Mouse (Mus musculus): ENCODE measurements at regions not wholly inside any gene's neighbourhood (a gene's known extent, or its start where the extent isn't known, plus 50 kb on each side); places are given as distances from the start of the nearest gene placed in this dataset.
A peak's percentile ranks its signal among the peaks of the same experiment; 100 is the strongest.
"Not testable (repeated sequence)": the region's sequence is repeated elsewhere in the genome, so short reads cannot be mapped to it uniquely, and the experiment has no call there.

DNA sequence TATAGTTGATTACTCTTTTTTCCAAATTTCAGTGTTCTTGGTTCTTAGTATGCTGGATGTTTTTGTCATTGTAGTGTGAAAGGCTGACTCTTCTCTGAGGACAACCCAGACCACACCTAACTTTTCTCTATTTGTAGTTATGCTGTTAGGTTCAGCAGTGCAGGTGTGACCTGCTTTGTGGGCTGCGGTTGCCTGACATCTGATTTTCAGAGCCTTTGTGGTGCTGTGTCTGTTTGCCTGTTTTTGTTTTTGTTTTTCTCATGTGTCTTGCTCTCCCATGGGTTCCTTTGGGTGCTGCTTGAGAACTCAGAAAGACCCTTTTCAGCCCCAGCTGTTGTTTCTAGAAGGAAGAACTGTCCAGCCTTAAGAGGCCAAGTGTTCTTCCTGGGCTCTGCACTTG is 52.0 kb upstream of the Trpm1 start:
- ATAC-seq (replicated peaks; ENCODE audit: low FRiP score, low TSS enrichment, poor library complexity, severe bottlenecking) = no peak

DNA sequence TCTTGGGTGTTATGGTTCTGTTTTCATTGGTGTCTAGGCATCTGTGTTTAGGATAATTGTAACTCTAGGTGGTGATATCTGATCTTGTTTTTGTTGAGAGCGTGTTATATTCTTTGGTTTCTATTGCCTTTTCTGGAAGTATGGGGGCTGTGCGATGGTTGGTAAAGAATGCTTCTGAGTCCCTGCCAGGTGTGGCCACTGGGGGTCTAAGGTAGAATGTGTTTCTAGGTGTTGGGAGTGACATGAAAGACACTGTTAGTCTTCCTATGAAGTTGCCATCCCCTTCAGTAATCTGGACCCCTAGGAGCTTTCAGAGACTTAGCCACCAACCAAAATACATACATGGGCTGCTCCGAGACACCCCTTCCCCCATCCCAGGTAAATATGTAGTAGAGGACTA is 54.0 kb upstream of the Trpm1 start:
- no peak for ATAC-seq (replicated peaks; ENCODE audit: low FRiP score, low TSS enrichment, poor library complexity, severe bottlenecking)

DNA sequence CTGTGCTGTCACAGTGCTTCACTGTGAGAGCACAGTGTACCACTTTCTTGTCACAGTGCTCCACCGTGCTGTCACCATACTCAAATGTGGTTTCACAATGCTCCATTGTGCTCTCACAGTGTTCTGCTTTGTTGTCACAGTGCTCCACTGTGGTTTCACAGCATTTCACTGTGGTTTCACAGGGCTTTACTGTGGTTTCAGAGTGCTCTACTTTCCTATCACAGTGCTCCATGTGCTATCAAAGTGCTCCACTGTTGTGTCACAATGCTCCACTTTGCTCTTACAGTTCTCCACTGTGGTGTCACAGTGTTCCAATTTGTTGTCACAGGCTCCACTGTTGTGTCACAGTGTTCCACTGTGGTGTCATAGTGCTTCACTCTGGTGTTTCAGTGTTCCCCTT is 63.6 kb upstream of the Trpm1 start:
- ATAC-seq (replicated peaks; ENCODE audit: low FRiP score, low TSS enrichment, poor library complexity, severe bottlenecking) = no peak

DNA sequence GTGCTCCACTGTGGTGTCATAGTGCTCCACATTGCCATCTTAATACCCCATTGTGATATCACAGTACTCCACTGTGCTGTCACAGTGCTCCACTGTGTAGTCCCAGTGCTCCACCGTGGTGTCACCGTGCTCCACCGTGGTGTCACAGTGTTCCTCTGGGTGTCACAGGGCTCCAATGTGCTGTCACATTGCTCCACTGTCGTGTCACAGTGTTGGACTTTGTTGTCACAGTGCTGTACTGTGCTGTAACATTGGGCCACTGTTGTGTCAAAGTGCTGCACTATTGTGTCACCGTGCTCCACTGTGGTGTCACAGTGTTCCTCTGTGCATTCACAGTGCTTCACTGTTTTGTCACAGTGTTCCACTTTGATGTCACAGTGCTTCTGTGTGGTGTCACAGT is 64.6 kb upstream of the Trpm1 start:
- ATAC-seq (replicated peaks; ENCODE audit: low FRiP score, low TSS enrichment, poor library complexity, severe bottlenecking) = no peak

DNA sequence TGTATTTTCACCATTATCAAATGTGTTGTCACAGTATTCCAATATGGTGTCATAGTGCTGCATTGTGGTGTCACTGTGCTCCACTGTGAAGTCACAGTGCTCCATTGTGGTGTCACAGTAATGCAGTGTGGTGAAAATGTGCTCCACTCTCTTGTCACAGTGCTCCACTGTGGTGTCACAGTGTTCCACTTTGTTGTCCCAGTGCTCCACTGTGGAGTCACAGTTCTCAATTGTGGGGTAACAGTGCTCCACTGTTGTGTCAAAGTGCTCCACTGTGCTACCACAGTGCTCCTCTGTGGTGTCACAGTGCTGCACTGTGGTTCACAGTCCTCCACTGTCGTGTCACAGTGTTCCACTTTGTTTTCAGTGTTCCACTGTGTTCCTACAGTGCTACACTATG is 69.7 kb upstream of the Trpm1 start:
- ATAC-seq (replicated peaks; ENCODE audit: low FRiP score, low TSS enrichment, poor library complexity, severe bottlenecking) = not testable (repeated sequence)

DNA sequence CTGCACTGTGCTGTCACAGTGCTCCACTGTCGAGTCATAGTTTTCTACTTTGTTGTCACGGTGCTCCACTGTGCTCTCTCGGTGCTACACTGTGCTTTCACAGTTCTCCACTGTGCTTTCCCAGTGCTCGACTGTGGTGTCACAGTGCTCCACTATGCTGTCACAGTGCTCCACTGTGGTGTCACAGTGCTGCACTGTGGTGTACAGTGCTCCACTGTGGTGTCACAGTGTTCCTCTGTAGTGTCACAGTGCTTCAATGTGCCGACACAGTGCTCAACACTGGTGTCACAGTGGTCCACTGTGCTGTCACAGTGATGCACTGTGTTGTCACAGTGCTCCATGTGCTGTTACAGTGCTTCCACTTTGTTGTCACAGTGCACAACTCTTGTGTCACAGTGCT is 71.0 kb upstream of the Trpm1 start:
- no peak for ATAC-seq (replicated peaks; ENCODE audit: low FRiP score, low TSS enrichment, poor library complexity, severe bottlenecking)

DNA sequence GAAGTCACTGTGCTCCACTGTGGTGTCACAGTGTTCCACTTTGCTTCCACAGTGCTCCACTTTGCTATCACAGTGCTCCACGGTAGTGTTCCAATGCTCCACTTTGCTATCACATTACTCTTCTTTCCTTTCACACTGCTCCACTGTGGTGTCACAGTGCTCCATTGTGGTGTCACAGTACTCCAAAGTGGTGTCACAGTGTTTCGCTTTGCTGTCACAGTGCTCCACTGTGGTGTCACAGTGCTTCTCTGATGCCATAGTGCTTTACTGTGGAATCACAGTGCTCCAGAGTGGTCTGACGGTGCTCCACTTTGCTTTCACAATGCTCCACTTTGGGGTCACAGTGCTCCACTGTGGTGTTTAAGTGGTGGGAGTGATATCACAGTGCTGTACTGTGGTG is 71.4 kb upstream of the Trpm1 start:
- ATAC-seq (replicated peaks; ENCODE audit: low FRiP score, low TSS enrichment, poor library complexity, severe bottlenecking) = no peak

DNA sequence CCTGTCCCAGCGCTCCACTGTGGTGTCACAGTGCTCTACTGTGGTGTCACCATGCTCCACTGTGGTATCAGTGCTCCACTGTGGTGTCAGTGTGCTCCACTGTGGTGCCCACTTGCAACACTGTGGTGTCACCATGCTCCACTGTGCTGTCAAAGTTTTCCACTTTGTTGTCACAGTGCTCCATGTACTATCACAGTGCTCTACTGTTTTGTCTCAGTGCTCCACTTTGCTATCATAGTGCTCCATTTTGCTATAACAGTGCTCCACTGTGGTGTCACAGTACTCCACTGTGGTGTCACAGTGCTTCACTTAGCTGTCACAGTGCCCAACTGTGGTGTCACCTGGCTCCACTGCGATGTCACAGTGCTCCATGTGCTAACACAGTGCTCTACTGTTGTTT is 72.0 kb upstream of the Trpm1 start:
- ATAC-seq (replicated peaks; ENCODE audit: low FRiP score, low TSS enrichment, poor library complexity, severe bottlenecking) = no peak

DNA sequence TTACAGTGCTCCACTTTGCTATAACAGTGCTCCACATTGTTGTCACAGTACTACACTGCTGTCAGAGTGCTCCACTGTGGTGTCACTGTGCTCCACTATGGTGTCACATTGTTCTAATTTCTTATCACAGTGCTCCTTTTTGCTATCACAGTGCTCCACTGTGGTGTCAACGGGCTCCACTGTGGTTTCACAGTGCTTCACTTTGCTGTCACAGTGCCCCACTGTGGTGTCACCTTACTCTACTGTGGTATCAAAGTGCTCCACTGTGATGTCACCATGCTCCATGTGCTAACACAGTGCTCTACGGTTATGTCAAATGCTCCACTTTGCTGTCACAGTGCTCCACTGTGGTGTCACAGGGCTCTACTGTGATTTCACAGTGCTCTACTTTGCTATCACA is 72.6 kb upstream of the Trpm1 start:
- ATAC-seq (replicated peaks; ENCODE audit: low FRiP score, low TSS enrichment, poor library complexity, severe bottlenecking) = no peak

DNA sequence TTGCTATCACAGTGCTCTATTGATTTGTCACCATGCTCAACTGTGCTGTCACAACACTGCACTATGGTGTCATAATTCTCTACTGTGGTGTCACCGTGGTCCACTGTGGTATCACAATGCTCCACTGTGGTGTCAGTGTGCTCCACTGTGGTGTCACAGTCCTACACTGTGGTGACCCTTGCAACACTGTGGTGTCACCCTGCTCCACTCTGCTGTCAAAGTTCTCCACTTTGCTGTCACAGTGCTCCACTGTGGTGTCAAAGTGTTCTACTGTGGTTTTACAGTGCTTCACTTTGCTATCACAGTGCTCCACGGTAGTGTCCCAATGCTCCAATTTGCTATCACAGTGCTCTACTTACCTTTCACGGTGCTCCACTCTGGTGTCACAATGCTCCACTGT is 74.3 kb upstream of the Trpm1 start:
- ATAC-seq (replicated peaks; ENCODE audit: low FRiP score, low TSS enrichment, poor library complexity, severe bottlenecking) = no peak

DNA sequence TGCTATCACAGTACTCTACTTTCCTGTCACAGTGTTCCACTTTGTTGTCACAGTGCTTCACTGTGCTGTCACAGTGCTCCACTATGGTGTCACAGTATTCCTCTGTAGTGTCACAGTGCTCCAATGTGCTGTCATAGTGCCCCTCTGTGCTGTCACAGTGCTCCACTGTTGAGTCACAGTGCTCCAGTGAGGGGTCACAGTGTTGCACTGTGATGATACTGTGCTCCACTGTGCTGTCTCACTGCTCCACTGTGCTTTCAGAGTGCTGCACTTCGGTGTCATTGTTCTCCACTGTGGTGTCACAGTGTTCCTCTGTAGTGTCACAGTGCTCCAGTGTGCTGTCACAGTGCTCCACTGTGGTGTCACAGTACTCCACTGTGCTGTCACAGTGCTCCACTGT is 75.0 kb upstream of the Trpm1 start:
- no peak for ATAC-seq (replicated peaks; ENCODE audit: low FRiP score, low TSS enrichment, poor library complexity, severe bottlenecking)

DNA sequence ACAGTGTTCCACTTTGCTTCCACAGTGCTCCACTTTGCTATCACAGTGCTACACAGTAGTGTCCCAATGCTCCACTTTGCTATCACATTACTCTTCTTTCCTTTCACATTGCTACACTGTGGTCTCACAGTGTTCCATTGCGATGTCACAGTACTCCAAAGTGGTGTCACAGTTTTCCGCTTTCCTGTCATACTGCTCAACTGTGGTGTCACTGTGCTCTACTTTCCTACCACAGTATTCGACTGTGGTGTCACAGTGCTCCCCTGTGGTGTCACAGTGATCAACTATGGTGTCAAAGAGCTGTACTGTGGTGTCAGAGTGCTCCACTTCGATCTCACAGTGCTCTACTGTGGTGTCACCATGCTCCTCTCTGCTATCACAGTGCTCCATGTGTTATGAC is 76.1 kb upstream of the Trpm1 start:
- no peak for ATAC-seq (replicated peaks; ENCODE audit: low FRiP score, low TSS enrichment, poor library complexity, severe bottlenecking)

DNA sequence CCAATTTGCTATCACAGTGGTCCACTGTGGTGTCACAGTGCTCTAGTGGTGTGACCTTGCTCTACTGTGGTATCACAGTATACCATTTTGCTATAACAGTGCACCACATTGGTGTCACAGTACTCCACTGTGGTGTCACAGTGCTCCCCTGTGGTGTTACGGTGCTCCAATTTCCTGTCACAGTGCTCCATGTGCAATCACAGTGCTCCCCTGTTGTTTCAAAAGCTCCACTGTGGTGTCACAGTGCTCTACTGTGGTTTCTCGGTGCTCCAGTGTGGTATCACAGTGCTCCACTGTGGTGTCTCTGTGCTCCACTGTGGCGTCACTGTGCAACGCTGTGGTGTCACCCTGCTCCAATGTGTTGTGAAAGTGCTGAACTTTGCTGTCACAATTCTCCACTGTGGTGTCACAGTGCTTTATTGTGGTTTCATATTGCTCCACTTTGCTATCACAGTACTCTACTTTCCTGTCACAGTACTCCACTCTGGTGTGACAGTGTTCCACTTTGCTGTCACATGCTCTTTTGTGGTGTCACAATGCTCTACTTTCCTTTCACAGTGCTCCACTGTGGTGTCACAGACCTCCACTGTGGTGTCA is 76.8 kb upstream of the Trpm1 start:
- ATAC-seq (replicated peaks; ENCODE audit: low FRiP score, low TSS enrichment, poor library complexity, severe bottlenecking) = no peak

DNA sequence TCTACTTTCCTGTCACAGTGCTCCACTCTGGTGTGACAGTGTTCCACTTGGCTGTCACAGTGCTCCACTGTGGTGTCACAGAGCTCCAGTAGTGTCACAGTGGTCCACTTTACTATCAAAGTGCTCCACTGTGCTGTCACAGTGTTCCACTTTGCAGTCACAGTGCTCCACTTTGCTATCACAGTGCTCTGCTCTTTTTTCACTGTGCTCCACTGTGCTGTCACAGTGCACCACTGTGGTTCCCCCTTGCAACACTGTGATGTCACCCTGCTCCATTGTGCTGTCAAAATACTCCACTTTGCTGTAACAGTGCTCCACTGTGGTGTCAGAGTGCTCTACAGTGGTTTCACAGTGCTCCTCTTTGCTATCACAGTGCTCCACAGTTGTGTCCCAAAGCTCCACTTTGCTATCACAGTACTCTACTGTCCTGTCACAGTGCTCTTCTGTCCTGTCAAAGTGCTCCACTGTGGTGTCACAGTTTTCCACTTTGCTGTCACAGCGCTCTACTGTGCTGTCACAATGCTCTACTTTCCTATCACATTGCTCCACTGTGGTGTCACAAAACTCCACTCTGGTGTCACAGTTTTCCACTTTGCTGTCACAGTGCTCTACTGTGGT is 77.8 kb upstream of the Trpm1 start:
- no peak for ATAC-seq (replicated peaks; ENCODE audit: low FRiP score, low TSS enrichment, poor library complexity, severe bottlenecking)

DNA sequence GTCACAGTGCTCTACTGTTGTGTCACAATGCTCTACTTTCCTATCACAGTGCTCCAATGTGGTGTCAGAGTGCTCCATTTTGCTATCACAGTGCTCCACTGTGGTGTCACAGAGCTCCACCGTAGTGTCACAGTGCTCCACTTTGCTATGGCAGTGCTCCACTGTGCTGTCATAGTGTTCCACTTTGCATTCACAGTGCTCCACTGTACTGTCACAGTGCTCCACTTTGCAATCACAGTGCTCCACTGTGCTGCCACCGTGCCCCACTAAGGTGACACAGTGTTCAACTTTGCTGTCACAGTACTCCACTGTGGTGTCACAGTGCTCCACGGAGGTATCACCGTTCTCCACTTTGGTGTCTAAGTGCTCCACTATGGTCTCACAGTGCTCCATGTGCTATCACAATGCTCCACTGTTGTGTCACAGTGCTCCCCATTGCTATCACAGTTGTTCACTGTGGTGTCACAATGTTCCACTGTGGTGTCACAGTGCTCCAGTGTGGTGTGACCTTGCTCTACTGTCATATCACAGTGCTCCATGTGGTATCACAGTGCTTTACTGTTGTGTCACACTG is 78.9 kb upstream of the Trpm1 start:
- ATAC-seq (replicated peaks; ENCODE audit: low FRiP score, low TSS enrichment, poor library complexity, severe bottlenecking) = no peak

DNA sequence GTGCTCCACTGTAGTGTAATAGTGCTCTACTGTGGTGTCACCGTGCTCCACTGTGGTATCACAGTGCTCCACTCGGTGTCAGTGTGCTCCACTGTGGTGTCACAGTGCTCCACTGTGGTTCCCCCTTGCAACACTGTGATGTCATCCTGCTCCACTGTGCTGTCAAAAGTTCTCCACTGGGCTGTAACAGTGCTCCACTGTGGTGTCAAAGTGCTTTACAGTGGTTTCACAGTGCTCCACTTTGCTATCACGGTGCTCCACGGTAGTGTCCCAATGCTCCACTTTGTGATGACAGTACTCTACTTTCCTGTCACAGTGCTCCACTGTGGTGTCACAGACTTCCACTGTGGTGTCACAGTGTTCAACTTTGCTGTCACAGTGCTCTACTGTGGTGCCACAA is 79.4 kb upstream of the Trpm1 start:
- 0 out of 2 replicates have a peak, but pooled peaks have one; percentile 2 for ATAC-seq (replicated peaks; ENCODE audit: low FRiP score, low TSS enrichment, poor library complexity, severe bottlenecking)

DNA sequence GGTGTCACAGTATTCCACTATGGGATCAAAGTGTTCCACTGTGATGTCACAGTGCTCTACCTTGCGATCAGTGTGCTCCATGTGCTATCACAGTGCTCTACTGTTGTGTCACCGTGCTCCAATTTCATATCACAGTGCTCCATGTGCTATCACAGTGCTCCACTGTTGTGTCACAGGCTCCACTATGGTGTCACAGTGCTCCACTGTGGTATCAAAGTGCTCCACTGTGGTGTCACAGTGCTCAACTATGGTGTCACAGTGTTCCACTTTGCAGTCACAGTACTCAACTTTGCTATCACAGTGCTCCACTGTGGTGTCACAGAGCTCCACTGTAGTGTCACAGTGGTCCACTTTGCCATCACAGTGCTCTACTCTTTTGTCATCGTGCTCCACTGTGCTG is 79.9 kb upstream of the Trpm1 start:
- ATAC-seq (replicated peaks; ENCODE audit: low FRiP score, low TSS enrichment, poor library complexity, severe bottlenecking) = peak; percentile 42; the same call in 1 of the 2 replicates

DNA sequence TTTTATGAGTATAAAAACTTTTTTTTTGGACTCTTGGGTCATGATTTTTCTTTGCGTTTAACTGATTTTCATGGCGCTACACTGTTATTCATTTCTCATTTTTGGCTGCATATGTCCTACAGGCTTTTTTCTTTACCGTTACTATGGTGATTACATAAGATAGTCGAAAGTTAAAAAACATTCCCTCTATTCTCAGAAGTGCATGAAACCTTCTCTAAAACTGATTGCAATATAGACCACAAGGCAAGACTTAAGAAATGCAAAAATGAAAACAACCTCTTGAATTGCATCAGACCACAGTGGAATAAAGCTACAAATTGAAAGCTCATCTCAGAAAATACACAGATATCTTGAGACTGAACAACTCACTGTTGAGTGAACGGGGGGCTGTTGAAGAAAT is 82.7 kb upstream of the Trpm1 start:
- ATAC-seq (replicated peaks; ENCODE audit: low FRiP score, low TSS enrichment, poor library complexity, severe bottlenecking) = no peak

DNA sequence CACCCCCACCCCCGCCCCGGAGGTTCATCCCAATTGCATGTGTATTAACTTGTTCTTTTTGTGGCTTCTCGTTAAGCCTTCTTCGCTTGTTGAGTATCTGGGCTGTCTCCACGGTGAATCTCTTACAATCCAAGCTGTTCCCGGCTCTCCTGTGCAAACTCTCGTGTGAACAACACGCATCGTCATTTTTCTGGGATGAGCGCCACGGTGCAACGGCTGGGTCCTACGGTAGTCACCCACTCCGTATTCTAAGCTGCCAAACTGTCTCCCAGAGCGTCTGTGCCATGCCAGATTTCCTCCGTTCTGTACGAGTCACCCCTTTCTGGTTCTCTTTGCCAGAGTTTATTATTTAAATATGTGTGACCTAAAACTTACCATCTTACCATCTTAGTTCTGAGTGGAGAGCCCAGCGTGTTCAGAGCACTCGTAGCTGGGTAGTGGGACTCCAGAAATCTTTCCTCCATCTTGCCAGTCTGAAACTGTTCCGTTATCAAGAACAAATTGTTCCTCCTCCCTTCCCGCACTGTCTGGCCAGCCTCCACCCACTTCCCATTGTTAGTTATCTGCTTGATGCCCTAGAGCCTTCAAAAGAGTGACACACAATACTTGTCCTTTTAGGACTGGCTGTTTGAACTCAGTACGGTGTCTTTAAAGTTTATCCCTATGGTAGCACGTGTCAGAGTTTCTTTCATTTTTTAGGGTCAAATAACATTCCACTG is 87.9 kb upstream of the Trpm1 start:
- ATAC-seq (replicated peaks; ENCODE audit: low FRiP score, low TSS enrichment, poor library complexity, severe bottlenecking) = peak; percentile 61

DNA sequence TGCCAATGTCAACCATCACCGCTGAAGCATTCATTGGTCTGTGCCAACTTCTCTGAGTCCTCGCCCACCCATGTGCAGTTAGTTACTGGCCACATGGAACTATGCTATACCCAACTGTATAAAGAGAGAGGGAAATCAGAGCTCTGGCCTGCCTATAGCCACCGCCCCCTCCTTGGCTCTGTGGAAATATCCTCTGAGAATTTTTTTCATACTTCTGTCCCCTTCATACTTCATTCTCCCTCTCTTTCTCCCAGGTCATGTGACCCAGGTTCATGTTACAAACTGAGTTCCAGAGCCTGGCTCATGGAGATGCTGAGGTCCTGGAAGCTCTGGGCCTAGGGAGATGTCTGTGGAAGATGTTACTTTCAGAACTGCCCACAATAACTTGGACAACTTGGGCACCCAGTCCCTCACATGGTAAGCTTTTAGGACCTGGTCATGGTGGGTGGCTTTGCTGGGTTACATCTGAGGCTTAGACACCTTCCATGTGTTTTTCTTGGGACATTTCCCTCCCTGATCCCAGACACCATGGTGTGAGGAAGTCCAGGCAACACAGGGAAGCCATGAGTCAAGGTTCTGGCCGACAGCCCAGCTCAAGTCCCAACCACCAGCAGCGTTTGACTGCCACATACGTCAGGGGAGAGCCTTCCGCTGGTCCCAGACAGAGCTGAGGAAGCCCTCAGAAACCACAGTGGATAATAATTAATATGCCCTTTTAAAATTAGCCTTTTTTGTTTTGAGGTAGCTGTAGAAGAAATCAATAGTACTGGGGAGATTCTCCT is 89.0 kb upstream of the Trpm1 start:
- 0 out of 2 replicates have a peak, but pooled peaks have one; percentile 58 for ATAC-seq (replicated peaks; ENCODE audit: low FRiP score, low TSS enrichment, poor library complexity, severe bottlenecking)

All from megakaryocyte-erythroid progenitor cell, adult 5-6 weeks (primary cell).